Mouse (Mus musculus) stomach, embryonic 16.5 days (tissue): ENCODE data around the gene Camkv. TPM values are rescaled to one million over a fixed set of nuclear protein-coding genes. Genes with fewer than 3 reads are reported as not detected.

Experiments used
- ATAC-seq: fragments of 200-750 bp; cut with Nextera tagmentation; 2 replicates; pipeline ENCODE4 v1.8.0; 2017; ENCODE audit warnings: moderate number of reproducible peaks, moderate TSS enrichment; ENCODE audit not compliant: insufficient read depth, low FRiP score
- H3K27ac ChIP-seq: fragments of 300-500 bp; sonication (generic); 2 replicates; pipeline ENCODE4 v1.5.1; 2014; ENCODE audit warnings: low read length
- H3K27me3 ChIP-seq: fragments of 300-500 bp; sonication (generic); 2 replicates; pipeline ENCODE4 v1.6.1; 2014; ENCODE audit warnings: low read length, control low read depth, mixed read lengths; ENCODE audit not compliant: control insufficient read depth, insufficient read depth
- H3K36me3 ChIP-seq: fragments of 300-500 bp; sonication (generic); 2 replicates; pipeline ENCODE4 v1.6.1; 2014; ENCODE audit warnings: low read length; ENCODE audit not compliant: control insufficient read depth, insufficient read depth
- H3K4me1 ChIP-seq: fragments of 300-500 bp; sonication (generic); 2 replicates; pipeline ENCODE4 v1.6.1; 2014; ENCODE audit warnings: low read length, control low read depth, mixed read lengths; ENCODE audit not compliant: control insufficient read depth, insufficient read depth
- H3K4me2 ChIP-seq: fragments of 300-500 bp; sonication (generic); 2 replicates; pipeline ENCODE4 v1.6.1; 2014; ENCODE audit warnings: low read depth, low read length, mixed read lengths
- H3K4me3 ChIP-seq: fragments of 300-500 bp; sonication (generic); replicated peaks from 2 replicates; pipeline ENCODE4 v1.5.1; 2014; ENCODE audit warnings: mild to moderate bottlenecking, low read length
- H3K9ac ChIP-seq: fragments of 300-500 bp; sonication (generic); 2 replicates; pipeline ENCODE4 v1.6.1; 2014; ENCODE audit warnings: low read length
- H3K9me3 ChIP-seq: fragments of 300-500 bp; sonication (generic); replicated peaks from 2 replicates; pipeline ENCODE4 v1.6.1; 2016; ENCODE audit warnings: low read length, control low read depth; ENCODE audit not compliant: control insufficient read depth
- WGBS: fragments of 180-500 bp; shearing (Covaris S2); extraction: QIAGEN DNeasy Blood & Tissue Kit; methylation state at CpG from one replicate; pipeline ENCODE4 v1.1.7; 2014; 5-methylcytosine and 5-hydroxymethylcytosine counted together
- polyA plus RNA-seq: library from polyadenylated mRNA; unstranded; fragments of >200 nt; fragmentation: Nextera tagmentation; extraction: Ambion mirVana; gene quantifications from 2 replicates; pipeline ENCODE4 v1.2.1, GENCODE M21; 2015

Gene Camkv
- polyA plus RNA-seq, 1 experiment from 2014 or later = 2.6 TPM

DNA sequence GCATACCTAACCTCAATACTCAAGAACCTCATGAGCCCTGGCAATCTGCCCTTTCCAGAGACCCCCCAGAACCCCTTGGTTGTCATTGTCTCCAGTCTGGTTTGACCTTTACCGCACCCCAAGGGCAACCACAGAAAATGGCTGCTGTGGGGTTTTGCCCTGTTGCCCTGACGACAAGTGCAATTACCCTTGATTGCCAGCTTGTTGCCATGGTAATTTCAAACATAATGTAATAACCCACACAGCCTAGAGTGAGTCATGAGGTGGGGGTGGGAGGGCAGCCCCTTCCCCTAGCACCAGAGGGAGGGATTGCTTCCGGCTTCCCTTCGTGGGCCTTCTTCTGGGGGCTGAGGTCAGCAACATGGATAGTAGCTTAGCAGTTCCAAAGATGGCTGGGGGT, 3.3 kb upstream of the Camkv start:
- ATAC-seq = no peak

GRCm38 (mm10) chr9:107934146-107934545, 1.3 kb upstream of the Camkv start:
- H3K36me3 ChIP-seq = no peaks in the 10 kb centered on the region
- peaks cover 11% of the 10 kb centered on the region; the same call in 1 of the 2 replicates for H3K4me1 ChIP-seq
- H3K4me2 ChIP-seq = no peak overlapping the region
- H3K4me3 ChIP-seq = no peak overlapping the region
- 84% methylated on average over 11 of the region's 11 CpGs for WGBS
- H3K27me3 ChIP-seq = peaks cover 12% of the 10 kb centered on the region; the same call in 1 of the 2 replicates
- H3K9ac ChIP-seq = no peak overlapping the region
- H3K27ac ChIP-seq = no peak overlapping the region
- ATAC-seq = no peak
- H3K9me3 ChIP-seq = no peaks in the 10 kb centered on the region

More for the DNA sequence above, 3.3 kb upstream of the Camkv start:
- no peak overlapping the region for H3K9ac ChIP-seq
- no peak overlapping the region for H3K4me3 ChIP-seq
- no peaks in the 10 kb centered on the region for H3K36me3 ChIP-seq
- H3K27ac ChIP-seq = no peak overlapping the region
- H3K27me3 ChIP-seq = peaks cover 12% of the 10 kb centered on the region; the same call in 1 of the 2 replicates
- H3K4me1 ChIP-seq = peaks cover 19% of the 10 kb centered on the region; the same call in 1 of the 2 replicates
- H3K4me2 ChIP-seq = no peak overlapping the region
- no peaks in the 10 kb centered on the region for H3K9me3 ChIP-seq
- 66% methylated on average over 4 of the region's 4 CpGs for WGBS

DNA sequence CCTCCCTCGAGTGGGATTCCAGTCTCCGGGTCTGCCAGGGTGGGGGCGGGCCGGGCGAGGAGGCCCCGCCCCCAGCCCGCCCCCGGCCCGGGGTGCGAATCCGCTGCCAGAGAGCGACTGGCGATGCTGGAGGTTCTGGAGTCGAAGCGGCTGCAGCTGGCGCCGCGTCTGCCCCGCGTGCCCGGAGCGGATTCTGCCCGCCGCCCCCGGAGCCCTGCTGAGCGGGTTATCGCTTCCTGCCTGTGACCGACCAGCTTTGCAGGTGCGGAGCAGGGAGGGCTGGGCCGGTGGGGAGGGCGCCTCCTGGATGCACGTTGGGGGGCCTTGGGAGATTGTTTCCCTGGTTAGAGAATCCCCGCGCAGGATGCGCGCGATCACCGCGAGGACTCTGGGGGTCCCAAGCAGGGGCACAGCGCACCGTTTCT, 328 bp downstream of the Camkv start:
- 0 out of 2 replicates have a peak, but pooled peaks have one; percentile 26 for ATAC-seq
- Histone ChIP-seq H3K9ac (peak overlapping the region; percentile 61), H3K27me3 (peaks cover 12% of the 10 kb centered on the region; the same call in 1 of the 2 replicates), H3K36me3 (no peaks in the 10 kb centered on the region), H3K4me1 (peaks cover 11% of the 10 kb centered on the region; the same call in 1 of the 2 replicates), H3K4me2 (peak overlapping the region; percentile 94), H3K9me3 (no peaks in the 10 kb centered on the region), H3K4me3 (peak overlapping the region; percentile 50), H3K27ac (no peak overlapping the region)
- WGBS = 1% methylated on average over 41 of the region's 41 CpGs

DNA sequence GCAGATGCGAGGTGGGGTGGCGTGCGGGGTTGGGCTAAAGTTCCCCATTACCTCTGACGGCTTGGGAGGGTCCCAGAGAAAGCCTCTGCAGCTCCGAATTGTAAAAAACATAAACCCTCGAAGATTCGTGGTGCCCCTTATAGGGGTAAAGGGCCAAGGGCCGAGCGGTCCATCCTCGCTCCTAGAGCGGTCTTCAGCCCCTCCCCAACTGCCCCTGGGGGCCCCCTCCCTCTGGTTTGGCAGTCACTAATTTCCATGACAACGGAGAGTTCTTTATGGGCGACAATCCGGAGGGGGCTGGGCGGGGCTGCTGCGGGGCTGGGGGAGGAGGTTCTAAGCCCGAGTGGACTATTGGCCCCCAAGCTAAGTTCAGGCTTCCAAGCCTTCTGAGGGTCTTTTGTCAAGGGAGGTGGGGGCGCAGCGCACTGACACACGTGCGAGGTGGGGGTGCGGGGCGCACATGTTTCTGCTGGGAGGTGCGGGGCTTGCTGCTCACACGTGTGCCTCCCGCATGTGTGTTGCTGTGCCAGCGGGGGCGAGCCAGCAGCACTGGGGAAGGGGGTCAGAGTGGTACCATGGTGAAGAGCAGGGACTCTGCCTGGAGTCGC, 845 bp downstream of the Camkv start:
- WGBS = 5% methylated on average over 29 of the region's 29 CpGs
- H3K27ac ChIP-seq = no peak overlapping the region
- ATAC-seq = 0 out of 2 replicates have a peak, but pooled peaks have one; percentile 34

GRCm38 (mm10) chr9:107936831-107937230, 1.4 kb downstream of the Camkv start:
- WGBS = 24% methylated on average over 3 of the region's 3 CpGs
- no peaks in the 10 kb centered on the region for H3K36me3 ChIP-seq
- H3K4me1 ChIP-seq = peaks cover 11% of the 10 kb centered on the region; the same call in 1 of the 2 replicates
- H3K4me2 ChIP-seq = peak overlapping the region; percentile 94
- H3K9ac ChIP-seq = no peak overlapping the region
- no peak overlapping the region for H3K27ac ChIP-seq
- no peak overlapping the region for H3K4me3 ChIP-seq
- no peaks in the 10 kb centered on the region for H3K9me3 ChIP-seq
- ATAC-seq = no peak
- H3K27me3 ChIP-seq = peaks cover 12% of the 10 kb centered on the region; the same call in 1 of the 2 replicates

More for the DNA sequence above, 845 bp downstream of the Camkv start:
- Histone ChIP-seq H3K4me2 (peak overlapping the region; percentile 94), H3K36me3 (no peaks in the 10 kb centered on the region), H3K4me3 (peak overlapping the region; percentile 50), H3K9ac (peak overlapping the region; percentile 61), H3K4me1 (peaks cover 11% of the 10 kb centered on the region; the same call in 1 of the 2 replicates), H3K27me3 (peaks cover 12% of the 10 kb centered on the region; the same call in 1 of the 2 replicates), H3K9me3 (no peaks in the 10 kb centered on the region)

DNA sequence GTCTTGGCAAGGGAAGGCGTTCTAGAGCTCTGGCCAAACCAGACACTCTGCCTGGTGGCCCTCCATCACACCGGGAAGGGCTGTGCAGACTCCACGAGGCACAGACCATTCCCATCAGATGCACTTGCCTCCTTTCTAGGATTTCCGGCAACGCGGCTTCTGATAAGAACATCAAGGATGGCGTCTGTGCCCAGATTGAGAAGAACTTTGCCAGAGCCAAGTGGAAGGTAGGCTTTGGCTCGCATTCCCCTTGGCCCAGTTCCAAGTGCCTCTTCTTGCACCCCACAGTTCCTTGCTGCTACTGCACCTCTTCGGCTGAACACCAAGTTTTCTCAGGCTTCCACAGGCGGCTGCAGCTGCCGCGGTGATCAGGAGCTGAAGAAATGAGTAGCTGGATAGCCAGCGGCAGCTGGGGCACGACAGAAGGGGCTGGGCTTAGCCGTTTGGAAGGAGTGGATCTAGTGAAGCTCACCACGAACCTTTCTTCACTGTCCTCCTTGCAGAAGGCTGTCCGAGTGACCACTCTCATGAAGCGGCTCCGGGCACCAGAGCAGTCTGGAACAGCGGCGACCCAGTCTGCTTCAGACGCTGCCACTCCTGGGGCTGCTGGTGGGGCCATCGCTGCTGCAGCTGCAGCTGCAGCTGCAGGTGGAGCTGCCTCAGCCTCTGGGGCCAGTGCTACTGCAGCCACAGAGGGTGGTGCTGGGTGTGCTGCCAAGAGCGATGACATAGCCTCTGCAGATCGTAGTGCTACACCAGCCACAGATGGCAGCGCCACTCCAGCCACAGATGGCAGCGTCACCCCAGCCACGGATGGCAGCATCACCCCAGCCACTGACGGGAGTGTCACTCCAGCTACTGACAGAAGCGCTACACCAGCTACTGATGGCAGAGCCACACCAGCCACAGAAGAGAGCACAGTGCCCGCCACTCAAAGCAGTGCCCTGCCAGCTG, 12.0 kb downstream of the Camkv start:
- Histone ChIP-seq H3K36me3 (no peaks in the 10 kb centered on the region), H3K9ac (no peak overlapping the region), H3K9me3 (no peaks in the 10 kb centered on the region), H3K4me1 (peaks cover 8% of the 10 kb centered on the region; the same call in 1 of the 2 replicates), H3K4me2 (no peak overlapping the region), H3K4me3 (no peak overlapping the region), H3K27ac (no peak overlapping the region), H3K27me3 (no peaks in the 10 kb centered on the region)
- WGBS = 87% methylated on average over 31 of the region's 31 CpGs
- ATAC-seq = no peak

DNA sequence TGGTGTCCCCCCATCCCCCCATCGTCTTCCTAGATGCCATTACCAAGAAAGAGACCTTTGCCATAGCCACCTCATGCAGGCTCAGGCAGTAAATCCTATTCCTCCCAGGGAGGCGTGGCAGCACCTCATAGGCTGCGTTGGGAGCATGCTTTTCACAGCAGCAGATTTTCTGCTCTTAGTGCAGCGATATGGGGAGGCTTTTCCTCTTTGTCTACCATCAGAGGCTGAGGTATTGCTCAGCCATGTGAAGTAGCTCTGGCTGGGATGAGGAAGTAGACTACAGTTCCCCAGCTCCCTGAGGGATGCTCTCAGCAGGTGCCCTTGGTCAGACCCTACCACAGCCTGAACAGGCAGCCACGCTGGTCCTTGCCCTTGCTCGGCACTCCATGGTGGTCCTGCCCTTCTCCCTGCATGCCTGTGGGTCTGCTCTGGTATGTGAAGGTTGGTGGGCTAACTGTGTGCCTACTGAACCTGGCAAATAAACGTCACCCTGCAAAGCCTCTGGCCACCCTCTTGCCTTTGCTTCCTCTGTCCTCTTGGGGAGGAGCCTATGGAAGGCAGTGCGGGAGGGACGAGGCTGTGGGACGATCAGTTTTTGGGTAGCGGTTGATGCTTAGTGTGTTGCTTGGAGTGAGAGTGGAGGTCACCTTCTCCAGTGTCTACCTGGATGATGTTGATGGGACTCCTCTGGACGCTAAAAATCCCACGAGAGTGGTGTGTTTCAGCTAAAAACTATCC, 13.9 kb downstream of the Camkv start:
- H3K36me3 ChIP-seq = no peaks in the 10 kb centered on the region
- no peak for ATAC-seq
- H3K27ac ChIP-seq = no peak overlapping the region
- 76% methylated on average over 13 of the region's 13 CpGs for whole genome bisulfite sequencing
- no peak overlapping the region for H3K9ac ChIP-seq
- no peak overlapping the region for H3K4me2 ChIP-seq
- H3K27me3 ChIP-seq = no peaks in the 10 kb centered on the region
- H3K9me3 ChIP-seq = no peaks in the 10 kb centered on the region
- no peak overlapping the region for H3K4me3 ChIP-seq
- peaks cover 8% of the 10 kb centered on the region; the same call in 1 of the 2 replicates for H3K4me1 ChIP-seq

GRCm38 (mm10) chr9:107949922-107950235, 14.4 kb downstream of the Camkv start, which contains the start of gene Traip:
TSS of gene Traip (plus strand) at chr9:107950136.
- peaks cover 8% of the 10 kb centered on the region; the same call in 1 of the 2 replicates for H3K4me1 ChIP-seq
- H3K27me3 ChIP-seq = no peaks in the 10 kb centered on the region
- H3K4me3 ChIP-seq = peak within 1 kb of the TSS; percentile 63
- H3K9me3 ChIP-seq = no peaks in the 10 kb centered on the region
- peak within 1 kb of the TSS; percentile 58 for H3K27ac ChIP-seq
- no peaks in the 10 kb centered on the region for H3K36me3 ChIP-seq
- H3K9ac ChIP-seq = peak within 1 kb of the TSS; percentile 73
- H3K4me2 ChIP-seq = peak within 1 kb of the TSS; percentile 91
- ATAC-seq = no peak
- WGBS = 87% methylated on average over 10 of the region's 10 CpGs
